Mouse (Mus musculus) MEL (cell line): ENCODE data around the gene Rtca.

Experiments
- BHLHE40 ChIP-seq: IDR thresholded peaks from 2 replicates; pipeline ENCODE4 v1.6.1; 2012; ENCODE audit warnings: low read depth, mild to moderate bottlenecking, inconsistent platforms, low read length, improper control_type of control experiment, borderline replicate concordance
- CTCF ChIP-seq, 3 experiments: IDR thresholded peaks in 2 of 3; conservative IDR thresholded peaks in 1 of 3; 2 replicates each; pipeline ENCODE4 v1.5.1; 2011 to 2012; ENCODE audit warnings: low read length in 3 of 3, low read depth in 2 of 3, mild to moderate bottlenecking in 2 of 3, improper control_type of control experiment in 1 of 3, inconsistent platforms in 1 of 3, mixed read lengths in 1 of 3, moderate library complexity in 1 of 3; ENCODE audit not compliant: control insufficient read depth in 1 of 3, insufficient read depth in 1 of 3, poor library complexity in 1 of 3, severe bottlenecking in 1 of 3
- E2F4 ChIP-seq: IDR thresholded peaks from 2 replicates; pipeline ENCODE4 v1.6.1; 2011; ENCODE audit warnings: low read depth, low read length, improper control_type of control experiment, borderline replicate concordance
- EP300 ChIP-seq, 2 experiments: IDR thresholded peaks; 2 replicates each; pipeline ENCODE4 v1.6.1; 2011; ENCODE audit warnings: improper control_type of control experiment in 2 of 2, low read length in 2 of 2, low read depth in 1 of 2, mild to moderate bottlenecking in 1 of 2
- GATA1 ChIP-seq: IDR thresholded peaks from 2 replicates; pipeline ENCODE4 v1.6.1; 2011; ENCODE audit warnings: low read depth, low read length, improper control_type of control experiment
- KAT2A ChIP-seq: conservative IDR thresholded peaks from 2 replicates; pipeline ENCODE4 v1.6.1; 2012; ENCODE audit warnings: low read depth, low read length, improper control_type of control experiment, inconsistent platforms
- MAFK ChIP-seq: IDR thresholded peaks from 2 replicates; pipeline ENCODE4 v1.6.1; 2011; ENCODE audit warnings: low read depth, mild to moderate bottlenecking, low read length, improper control_type of control experiment, borderline replicate concordance
- MAX ChIP-seq: IDR thresholded peaks from 2 replicates; pipeline ENCODE4 v1.6.1; 2011; ENCODE audit warnings: low read length, improper control_type of control experiment
- MXI1 ChIP-seq: IDR thresholded peaks from 2 replicates; pipeline ENCODE4 v1.6.1; 2011; ENCODE audit warnings: mild to moderate bottlenecking, low read depth, low read length, improper control_type of control experiment
- NELFE ChIP-seq: IDR thresholded peaks from 2 replicates; pipeline ENCODE4 v1.6.1; 2011; ENCODE audit warnings: low read depth, low read length, improper control_type of control experiment
- NRF1 ChIP-seq: IDR thresholded peaks from 2 replicates; pipeline ENCODE4 v1.6.1; 2014; ENCODE audit warnings: low read depth, mild to moderate bottlenecking, inconsistent platforms, low read length, improper control_type of control experiment, moderate library complexity; ENCODE audit not compliant: poor library complexity, insufficient read depth, severe bottlenecking
- POLR2A ChIP-seq, 2 experiments: IDR thresholded peaks; 2 replicates each; pipeline ENCODE4 v1.6.1; 2011 to 2012; ENCODE audit warnings: low read length in 2 of 2, mild to moderate bottlenecking in 2 of 2, control low read depth in 1 of 2, improper control_type of control experiment in 1 of 2, low read depth in 1 of 2, moderate library complexity in 1 of 2; ENCODE audit not compliant: control insufficient read depth in 1 of 2, insufficient read depth in 1 of 2, poor library complexity in 1 of 2
- SMC3 ChIP-seq: IDR thresholded peaks from 2 replicates; pipeline ENCODE4 v1.6.1; 2011; ENCODE audit warnings: low read depth, low read length, improper control_type of control experiment
- ZC3H11A ChIP-seq: IDR thresholded peaks from 2 replicates; pipeline ENCODE4 v1.6.1; 2012; ENCODE audit warnings: low read depth, mild to moderate bottlenecking, inconsistent platforms, low read length, improper control_type of control experiment

- TF ChIP-seq BHLHE40: no peak
- no peak for TF ChIP-seq ZC3H11A
- TF ChIP-seq EP300 (IDR thresholded peaks at IDR 0.05; ENCODE audit: low read depth in 1 of 2, low read length in 2 of 2): peak; percentile 37 to 74; a peak in 3 of 4 replicates
- TF ChIP-seq CTCF (IDR thresholded peaks at IDR 0.05 in 2 of 3, conservative IDR thresholded peaks at IDR 0.05 in 1 of 3; ENCODE audit: control insufficient read depth in 1 of 3, insufficient read depth in 1 of 3, low read depth in 2 of 3, low read length in 3 of 3, poor library complexity in 1 of 3, severe bottlenecking in 1 of 3): no peak
- TF ChIP-seq MAX: no peak
- TF ChIP-seq POLR2A (IDR thresholded peaks at IDR 0.05; ENCODE audit: control insufficient read depth in 1 of 2, insufficient read depth in 1 of 2, low read depth in 1 of 2, low read length in 2 of 2, poor library complexity in 1 of 2): no peak
- TF ChIP-seq NRF1: no peak
- no peak for TF ChIP-seq KAT2A
- no peak for TF ChIP-seq SMC3
- peak; percentile 75 for TF ChIP-seq GATA1
- no peak for TF ChIP-seq MXI1
- no peak for TF ChIP-seq MAFK
- TF ChIP-seq NELFE: no peak
- TF ChIP-seq E2F4: no peak
Measured at GRCm38 (mm10) chr3:116461053-116461452, 47.0 kb downstream of the Rtca start.
